Mouse (Mus musculus): ENCODE measurements at regions not wholly inside any gene's neighbourhood (a gene's known extent, or its start where the extent isn't known, plus 50 kb on each side); places are given as distances from the start of the nearest gene placed in this dataset.

DNA sequence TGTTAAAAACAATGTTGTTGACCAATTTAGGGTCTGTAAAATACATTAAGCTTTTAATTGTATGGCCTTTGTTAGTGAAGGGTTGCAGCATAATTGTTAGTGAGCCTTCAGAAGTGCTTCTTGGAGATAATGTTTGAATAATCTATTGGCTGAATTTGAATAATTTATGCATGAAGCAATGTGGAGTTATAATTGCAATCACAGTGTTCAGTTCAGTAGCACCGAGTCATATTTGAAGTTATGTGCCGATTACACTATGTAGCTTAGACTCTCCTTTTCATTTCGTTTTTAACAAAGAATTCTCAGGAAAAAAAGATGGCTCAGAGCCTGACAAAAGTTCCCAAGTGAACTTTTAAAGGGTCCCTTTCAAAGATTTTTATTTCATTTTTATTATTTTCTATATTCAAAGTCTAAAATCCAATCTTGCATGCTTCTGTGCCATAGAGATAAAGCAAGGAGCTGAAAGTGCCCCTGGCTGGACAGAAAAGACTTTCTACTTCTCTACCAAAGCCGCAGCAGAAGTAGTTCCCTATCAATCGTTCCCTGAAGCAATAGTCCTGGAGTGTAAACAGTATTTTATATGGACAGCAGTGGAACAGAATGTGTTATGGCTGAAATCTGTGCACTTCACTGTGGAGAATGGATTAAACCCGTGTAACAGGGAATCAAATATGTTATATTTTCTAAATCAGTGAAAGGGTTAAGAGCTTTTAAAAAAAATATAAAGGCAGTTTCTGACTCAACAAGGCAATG lies 556.3 kb upstream of the Slc39a10 start:
- TF ChIP-seq EP300 (IDR thresholded peaks at IDR 0.05; ENCODE audit: low read depth) (no peak), CTCF (IDR thresholded peaks at IDR 0.05; ENCODE audit: low read depth) (no peak)
